Mouse (Mus musculus): ENCODE results near the gene Hs3st3a1.

Hs3st3a1 gene

DNA sequence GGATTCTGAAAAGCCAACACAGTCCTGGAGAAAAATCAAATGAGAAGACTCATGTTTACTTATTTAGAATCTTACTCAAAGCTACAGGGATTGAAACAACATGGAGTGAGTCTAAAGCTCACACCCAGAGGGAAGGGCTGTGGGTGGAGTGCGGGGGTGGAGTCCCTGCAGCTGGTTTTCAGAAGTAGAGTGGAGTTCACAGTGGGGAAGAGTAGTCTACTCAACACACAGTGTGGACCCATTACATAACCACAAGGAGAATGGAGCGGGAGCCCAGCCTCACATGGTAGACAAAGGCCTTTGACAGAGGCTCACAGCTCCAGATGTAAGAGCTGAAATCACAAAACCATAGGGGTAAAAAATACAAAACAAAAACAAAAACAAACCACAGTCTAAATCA is 123.2 kb downstream of the Hs3st3a1 start:
- WGBS: 90% methylated on average over 2 of the region's 2 CpGs

DNA sequence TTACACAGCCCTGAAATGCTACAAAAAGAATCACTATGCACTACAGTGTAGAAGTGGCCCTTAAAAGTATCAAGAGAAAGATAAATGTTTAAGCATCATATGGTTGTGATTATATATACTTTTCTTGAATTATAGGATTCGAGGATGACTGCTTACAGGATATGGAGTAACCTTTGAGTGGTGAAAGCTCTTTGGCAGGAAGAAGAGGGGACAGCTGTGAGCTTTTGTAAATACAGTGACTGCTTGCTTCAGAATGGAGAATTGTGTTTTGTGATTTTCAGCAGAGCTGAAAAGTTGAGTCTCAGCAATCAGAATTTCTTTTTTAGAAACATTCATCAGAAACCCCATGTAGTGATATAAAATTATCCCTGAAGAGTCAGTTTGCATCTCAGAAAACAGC is 124.3 kb downstream of the Hs3st3a1 start:
- 46% methylated on average over 1 of the region's 1 CpGs for WGBS

DNA sequence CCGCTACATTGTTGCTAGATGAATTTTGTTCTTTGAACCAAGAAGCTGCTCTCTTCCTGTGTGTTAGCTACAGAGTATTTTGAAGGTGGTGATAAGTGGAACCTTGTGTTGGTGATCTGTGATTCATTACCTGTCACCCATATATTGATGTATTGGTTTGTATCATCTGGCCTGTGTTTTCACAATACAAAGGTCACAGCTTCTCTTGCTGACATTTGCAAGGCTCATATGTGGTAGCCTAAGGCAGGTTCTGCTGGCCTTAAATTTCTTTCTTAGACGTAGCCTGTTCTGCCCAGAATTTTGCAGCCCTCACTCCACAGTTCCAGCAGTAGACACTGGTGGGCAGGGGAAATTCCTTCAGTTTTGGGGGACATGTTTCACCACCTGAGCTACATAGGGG is 125.3 kb downstream of the Hs3st3a1 start:
- WGBS: 92% methylated on average over 2 of the region's 2 CpGs

DNA sequence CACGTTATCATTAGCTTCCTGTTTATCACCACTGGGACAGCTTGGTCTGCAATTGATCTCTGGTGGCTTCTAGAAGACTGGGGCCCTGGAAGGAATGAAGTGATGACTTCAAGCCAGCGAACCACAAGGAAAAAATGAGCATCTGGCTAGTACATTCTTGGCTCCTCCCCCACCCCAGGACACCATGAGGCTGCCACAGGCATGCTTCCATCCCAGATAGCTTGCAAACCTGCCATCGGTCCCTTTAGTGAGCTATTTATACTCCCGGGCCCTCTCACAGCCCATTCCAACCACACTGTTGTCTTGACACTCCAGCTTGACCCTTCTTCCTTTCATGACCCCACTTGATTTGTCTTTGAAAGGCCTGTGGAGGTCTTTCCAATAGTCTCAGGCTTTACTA is 127.6 kb downstream of the Hs3st3a1 start:
- WGBS: 70% methylated on average over 4 of the region's 4 CpGs
